Mouse (Mus musculus) liver (tissue): ENCODE results near the gene Arhgef25.

Experiments
- DNase-seq: peaks from one replicate; pipeline ENCODE4 v3.0.0-alpha.2; 2020; ENCODE audit warnings: mixed read lengths

The Arhgef25 gene

GRCm38 (mm10) chr10:127189651-127190381 lies at the start of gene Arhgef25:
Gene Arhgef25, minus strand, starts transcription at chr10:127190083.
- DNase-seq, result peak; percentile 63

GRCm38 (mm10) chr10:127238241-127238824 lies 48.5 kb upstream of the Arhgef25 start:
- DNase-seq, result no peak

- DNase-seq, result no peak
Measured at GRCm38 (mm10) chr10:127236541-127236940, 46.7 kb upstream of the Arhgef25 start.

GRCm38 (mm10) chr10:127233141-127233540 lies 43.3 kb upstream of the Arhgef25 start:
- DNase-seq, result no peak

- DNase-seq, result no peak
Measured at GRCm38 (mm10) chr10:127231741-127232140, 41.9 kb upstream of the Arhgef25 start.

GRCm38 (mm10) chr10:127230693-127231092 lies 40.8 kb upstream of the Arhgef25 start:
- no peak for DNase-seq

- DNase-seq, result peak; percentile 29
Measured at GRCm38 (mm10) chr10:127228897-127229296, 39.0 kb upstream of the Arhgef25 start.

- DNase-seq, result no peak
Measured at GRCm38 (mm10) chr10:127227163-127227562, 37.3 kb upstream of the Arhgef25 start.

- DNase-seq, result peak; percentile 32
Measured at GRCm38 (mm10) chr10:127226318-127226895, 36.5 kb upstream of the Arhgef25 start.

GRCm38 (mm10) chr10:127225732-127226131 lies 35.8 kb upstream of the Arhgef25 start:
- no peak for DNase-seq

GRCm38 (mm10) chr10:127225213-127225612 lies 35.3 kb upstream of the Arhgef25 start:
- DNase-seq, result no peak

- no peak for DNase-seq
Measured at GRCm38 (mm10) chr10:127218339-127218738, 28.5 kb upstream of the Arhgef25 start.

GRCm38 (mm10) chr10:127217177-127217576 lies 27.3 kb upstream of the Arhgef25 start:
- no peak for DNase-seq

- no peak for DNase-seq
Measured at GRCm38 (mm10) chr10:127216456-127216855, 26.6 kb upstream of the Arhgef25 start.

GRCm38 (mm10) chr10:127214422-127214803 lies 24.5 kb upstream of the Arhgef25 start:
- DNase-seq, result no peak

GRCm38 (mm10) chr10:127213704-127214421 lies 24.0 kb upstream of the Arhgef25 start:
- no peak for DNase-seq

GRCm38 (mm10) chr10:127213272-127213671 lies 23.4 kb upstream of the Arhgef25 start:
- no peak for DNase-seq

- peak; percentile 97 for DNase-seq
Measured at GRCm38 (mm10) chr10:127211414-127211854, 21.6 kb upstream of the Arhgef25 start, which contains the start of gene Pip4k2c. Gene Pip4k2c, minus strand, starts transcription at chr10:127211585.

- DNase-seq, result peak; percentile 71
Measured at GRCm38 (mm10) chr10:127210961-127211405, 21.1 kb upstream of the Arhgef25 start.

GRCm38 (mm10) chr10:127209928-127210570 lies 20.2 kb upstream of the Arhgef25 start:
- no peak for DNase-seq

- no peak for DNase-seq
Measured at GRCm38 (mm10) chr10:127208921-127209320, 19.0 kb upstream of the Arhgef25 start.

- peak; percentile 87 for DNase-seq
Measured at GRCm38 (mm10) chr10:127205373-127205772, 15.5 kb upstream of the Arhgef25 start.

GRCm38 (mm10) chr10:127204589-127204988 lies 14.7 kb upstream of the Arhgef25 start:
- peak; percentile 73 for DNase-seq
